Comparison of ENCODE assay signal across 12 mouse cellular contexts in the genomic region with DNA sequence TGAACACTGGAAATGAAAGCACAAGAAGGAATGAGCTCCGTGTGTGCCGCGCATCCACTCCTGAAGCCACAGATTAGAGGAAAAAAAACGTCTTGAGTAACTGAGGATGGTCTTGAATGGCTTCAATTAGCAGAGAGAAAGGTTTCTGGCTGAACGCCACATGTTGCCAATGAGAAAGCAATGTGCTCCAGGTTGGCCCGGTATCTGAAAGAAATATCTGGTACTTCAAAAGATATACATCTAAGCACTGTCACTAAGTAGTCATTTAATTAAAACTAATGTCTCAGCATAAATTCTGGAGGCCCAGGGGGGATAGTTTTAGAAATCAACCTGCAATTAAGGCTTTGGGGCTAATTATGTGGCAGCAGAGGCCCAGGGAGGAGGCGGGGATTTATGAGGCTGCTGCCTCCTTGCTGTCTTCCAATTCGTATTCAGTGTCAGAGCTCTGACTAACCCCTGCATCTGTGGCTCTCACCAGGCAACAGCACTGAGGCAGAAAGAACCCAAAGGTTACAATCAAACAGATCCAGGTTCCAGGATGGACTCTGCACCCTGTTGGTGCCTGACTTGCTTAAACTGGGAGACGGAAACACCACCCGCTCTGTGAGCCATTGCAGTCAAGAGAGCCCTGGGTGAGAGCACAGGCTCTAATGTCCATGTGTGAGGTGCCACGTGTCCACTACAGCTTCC.
DNase-seq lines count a peak whose midpoint lies in the region; ATAC-seq and TF ChIP-seq lines count a peak whose summit lies in the region.
"Had no signal": no experiment of that assay in that cellular context is flagged by ENCODE, and none has a peak within 500 bp of the region (broad histone marks: within the 10 kb centered on the region; RNA-seq: fewer than 3 reads in every experiment).

No protein-coding gene starts in this region.

- no peaks in the 10 kb centered on the region for H3K4me1 ChIP-seq in intestine, postnatal 0 days (replicated peaks; ENCODE audit: control insufficient read depth, insufficient read depth, low read length)
- no peaks in the 10 kb centered on the region; the same call in 1 of the 2 replicates for H3K4me1 ChIP-seq in liver, embryonic 11.5 days (replicated peaks; ENCODE audit: control insufficient read depth, insufficient read depth, low read length)

- H3K9ac ChIP-seq in intestine, postnatal 0 days (ENCODE audit: low read depth, low read length) = no peak overlapping the region
- H3K9ac ChIP-seq in liver, embryonic 11.5 days (ENCODE audit: low read depth, low read length) = no peak overlapping the region
- H3K9ac ChIP-seq: embryonic facial prominence, embryonic 15.5 days; heart, embryonic 13.5 days had no signal

- no peaks in the 10 kb centered on the region for H3K27me3 ChIP-seq in intestine, postnatal 0 days (replicated peaks; ENCODE audit: control insufficient read depth, insufficient read depth, low read length)
- H3K27me3 ChIP-seq in liver, embryonic 11.5 days (replicated peaks; ENCODE audit: control insufficient read depth, insufficient read depth, low read length) = no peaks in the 10 kb centered on the region
- H3K27me3 ChIP-seq: embryonic facial prominence, embryonic 15.5 days; heart, embryonic 13.5 days had no signal

- no peaks in the 10 kb centered on the region for H3K36me3 ChIP-seq in intestine, postnatal 0 days (ENCODE audit: control insufficient read depth, insufficient read depth)
- no peaks in the 10 kb centered on the region for H3K36me3 ChIP-seq in liver, embryonic 11.5 days (ENCODE audit: control insufficient read depth, insufficient read depth, low read length)
- H3K36me3 ChIP-seq: embryonic facial prominence, embryonic 15.5 days; G1E; heart, embryonic 13.5 days had no signal

- H3K4me2 ChIP-seq in intestine, postnatal 0 days (replicated peaks; ENCODE audit: low read depth) = no peak overlapping the region
- no peak overlapping the region for H3K4me2 ChIP-seq in liver, embryonic 11.5 days
- H3K4me2 ChIP-seq: embryonic facial prominence, embryonic 15.5 days; heart, embryonic 13.5 days had no signal

- no peaks in the 10 kb centered on the region for H3K9me3 ChIP-seq in intestine, postnatal 0 days (ENCODE audit: control insufficient read depth)
- no peaks in the 10 kb centered on the region for H3K9me3 ChIP-seq in liver, embryonic 11.5 days (ENCODE audit: control insufficient read depth, low read length)
- H3K9me3 ChIP-seq: embryonic facial prominence, embryonic 15.5 days; G1E; heart, embryonic 13.5 days had no signal

- H3K27ac ChIP-seq in intestine, postnatal 0 days (ENCODE audit: low read depth, low read length) = no peak overlapping the region
- H3K27ac ChIP-seq in liver, embryonic 11.5 days (ENCODE audit: low read depth, low read length) = 0 out of 2 replicates have a peak overlapping the region, but pooled peaks have one; percentile 2
- H3K27ac ChIP-seq: embryonic facial prominence, embryonic 15.5 days; gastrocnemius, adult 2 months; heart, embryonic 13.5 days had no signal

- ATAC-seq in intestine, postnatal 0 days = peak; percentile 59
- ATAC-seq in liver, embryonic 11.5 days (replicated peaks; ENCODE audit: low FRiP score) = peak; percentile 23; the same call in 1 of the 2 replicates

- no peak overlapping the region for H3K4me3 ChIP-seq in intestine, postnatal 0 days (ENCODE audit: low read depth, low read length)
- no peak overlapping the region for H3K4me3 ChIP-seq in liver, embryonic 11.5 days (ENCODE audit: low read depth, low read length)
- H3K4me3 ChIP-seq: embryonic facial prominence, embryonic 15.5 days; gastrocnemius, adult 2 months; heart, embryonic 13.5 days had no signal

- no peak for TF ChIP-seq CTCF in intestine, postnatal 0 days (IDR thresholded peaks at IDR 0.05; ENCODE audit: low read depth)

- 70% methylated on average over 11 of the region's 11 CpGs for WGBS in intestine, postnatal 0 days
- 73% methylated on average over 11 of the region's 11 CpGs for WGBS in liver, embryonic 11.5 days

- peak; percentile 27 to 38 for DNase-seq in cerebellum, postnatal 14 days
- no peak for DNase-seq in cerebellum, adult 9-11 months
- peak; percentile 17 for DNase-seq in Muller cell, postnatal 12 days (ENCODE audit: inconsistent ontology term)
- no peak for DNase-seq in liver, embryonic 11.5 days (ENCODE audit: low spot score)
- DNase-seq in urinary bladder, postnatal 10 days (ENCODE audit: low spot score) = no peak
- DNase-seq in T-cell, adult 2 months (ENCODE audit: low spot score) = no peak
- DNase-seq in spleen, adult 18-20 months = no peak
- DNase-seq: gastrocnemius, adult 2 months had no signal

Comparison
In these comparisons a context has a peak if more than half of its experiments do, and no peak if none do; other contexts are left out.
1. DNase-seq: peak in cerebellum, postnatal 14 days (2 of 2) and Muller cell, postnatal 12 days (single experiment); none in cerebellum, adult 9-11 months (single experiment), liver, embryonic 11.5 days (single experiment), urinary bladder, postnatal 10 days (single experiment), T-cell, adult 2 months (single experiment) and spleen, adult 18-20 months (0 of 2).